Mouse (Mus musculus) heart, postnatal 0 days (tissue): ENCODE data around the gene Serac1.

Experiments used
- CTCF ChIP-seq: IDR thresholded peaks from 2 replicates; pipeline ENCODE4 v1.5.1; 2016; ENCODE audit warnings: antibody characterized with exemption, control low read depth, low read depth
- EP300 ChIP-seq: IDR thresholded peaks from 2 replicates; pipeline ENCODE4 v1.6.1; 2016; ENCODE audit warnings: antibody characterized with exemption, low read depth

DNA sequence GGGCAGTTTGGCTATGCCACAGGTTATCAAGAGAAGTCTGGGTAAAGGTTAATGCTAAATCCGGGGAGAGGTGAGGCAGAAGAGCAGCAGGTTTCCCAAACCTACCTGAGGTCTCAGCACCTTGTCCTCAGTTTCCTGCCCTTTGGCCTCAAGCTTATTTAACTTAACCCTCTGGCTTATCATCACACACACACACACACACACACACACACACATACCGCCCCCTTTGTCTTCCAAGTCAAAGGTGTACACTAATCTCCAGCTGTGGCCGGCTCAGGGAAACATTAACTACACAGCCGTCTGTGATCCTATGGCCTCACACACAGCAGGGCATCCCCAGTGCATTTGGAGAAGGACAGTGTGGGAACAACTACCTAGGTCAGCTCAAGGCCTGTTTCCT is 61.2 kb downstream of the Serac1 start:
- TF ChIP-seq CTCF (no peak), EP300 (no peak)
